Mouse (Mus musculus) 3134 (cell line): Measurements from ENCODE around the gene Olfr1382.
"Not testable (repeated sequence)": the region's sequence is repeated elsewhere in the genome, so short reads cannot be mapped to it uniquely, and the experiment has no call there.

ENCODE experiments used
- DNase-seq: peaks from one replicate; pipeline ENCODE4 v3.0.0-alpha.2; 2011; ENCODE audit warnings: low spot score; ENCODE audit not compliant: insufficient read length; ENCODE audit errors: extremely low read depth

The Olfr1382 gene

DNA sequence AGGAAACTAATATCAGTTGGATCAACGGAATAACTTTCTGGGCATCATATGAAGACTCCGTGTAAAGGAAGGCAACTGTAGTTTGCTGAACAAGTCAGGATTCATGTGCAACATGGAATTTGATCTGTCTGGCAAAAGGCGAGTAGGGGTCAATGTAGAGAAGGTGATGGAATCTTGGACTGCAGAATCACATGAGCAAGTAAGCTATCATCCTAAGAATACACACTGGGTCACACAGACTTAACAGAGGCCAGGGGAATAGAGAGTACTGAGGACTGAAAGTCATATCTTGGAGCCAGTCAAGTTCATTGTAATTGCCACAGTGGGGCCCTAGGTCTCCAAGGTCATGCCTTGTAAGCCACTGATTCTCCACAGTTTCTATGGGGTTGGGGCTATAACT is at the start of gene Olfr1382:
TSS of gene Olfr1382 (plus strand) at position 301 of the 400 bp plus-strand sequence.
- no peak for DNase-seq

DNA sequence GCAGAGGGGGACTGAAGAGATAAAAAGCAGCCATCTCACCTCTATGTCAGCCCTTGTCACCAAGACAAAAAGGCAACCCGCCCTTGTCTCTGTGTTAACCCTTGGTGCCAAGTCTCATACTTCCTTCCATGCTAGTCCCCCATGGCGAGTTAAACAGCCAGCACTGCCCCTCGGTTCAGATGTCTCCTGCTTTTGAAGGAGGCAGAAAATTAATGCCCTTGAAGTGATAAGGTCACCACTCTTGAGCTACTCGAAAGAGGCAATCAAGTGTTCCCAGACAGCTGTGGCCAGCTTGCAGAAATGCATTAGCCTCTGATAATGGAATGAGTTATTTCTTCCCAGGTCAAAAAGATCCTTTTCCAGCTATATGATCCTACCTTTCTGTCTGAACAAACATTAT is 42.1 kb upstream of the Olfr1382 start:
- DNase-seq, result no peak

DNA sequence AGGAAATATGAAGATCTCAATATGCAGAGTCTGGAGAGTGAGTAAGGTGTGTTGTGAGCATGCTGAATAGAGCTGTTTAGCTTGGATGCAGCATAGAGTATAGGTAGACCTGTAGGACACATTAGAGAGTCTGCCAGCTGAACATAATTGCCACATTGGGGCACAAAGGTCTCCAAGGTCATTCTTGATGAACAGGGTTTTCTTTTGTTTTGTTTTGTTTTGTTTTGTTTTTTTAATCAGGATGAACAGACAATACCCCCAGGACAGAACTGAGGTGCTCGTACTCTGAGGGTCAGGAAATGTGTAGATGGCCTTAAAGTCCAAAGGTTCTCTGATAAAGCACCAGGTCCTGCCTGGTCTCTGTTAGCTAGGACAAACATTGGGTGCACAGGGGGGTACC is 39.3 kb upstream of the Olfr1382 start, which contains the start of gene Olfr1385:
TSS of gene Olfr1385 (plus strand) at position 301 of the 400 bp plus-strand sequence.
- not testable (repeated sequence) for DNase-seq

DNA sequence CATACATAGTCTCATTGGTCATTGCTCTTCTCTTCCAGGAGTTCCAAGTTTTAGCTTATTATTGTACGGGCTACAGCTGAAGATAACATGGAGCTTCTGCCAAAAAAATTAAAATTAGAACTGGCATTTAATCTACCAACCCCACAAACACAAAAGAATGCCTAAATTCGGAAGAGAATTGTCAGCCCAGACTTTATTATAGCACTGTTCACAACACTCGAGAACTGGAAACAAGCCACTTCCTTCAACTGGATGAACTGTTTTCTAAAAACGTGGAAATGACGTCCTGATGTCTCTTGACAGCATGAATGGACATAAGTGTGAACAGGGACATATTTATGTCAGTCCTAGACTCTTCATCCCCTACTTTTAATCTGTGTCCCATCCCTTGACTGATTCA is 10.0 kb upstream of the Olfr1382 start:
- no peak for DNase-seq

DNA sequence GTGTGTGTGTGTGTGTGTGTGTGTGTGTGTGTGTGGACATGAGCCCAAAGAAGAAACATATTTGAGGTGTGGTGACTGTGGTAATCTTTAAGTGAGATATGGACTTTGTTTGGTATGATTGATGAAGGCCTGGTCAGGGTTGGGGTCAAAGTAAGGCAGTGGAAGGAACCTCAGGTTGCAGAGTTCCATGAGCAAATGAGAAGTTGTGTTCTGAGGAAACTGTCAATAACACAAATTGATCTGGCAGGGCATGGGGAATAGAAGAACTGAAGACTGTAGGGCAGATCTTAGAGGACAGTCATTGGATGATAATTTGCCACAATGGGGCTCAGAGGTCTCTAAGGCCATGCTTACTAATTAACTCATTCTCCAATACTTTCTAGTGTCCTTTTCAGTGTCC is 8.7 kb upstream of the Olfr1382 start, which contains the start of gene Olfr1383:
TSS of gene Olfr1383 (plus strand) at position 301 of the 400 bp plus-strand sequence.
- DNase-seq, result no peak

DNA sequence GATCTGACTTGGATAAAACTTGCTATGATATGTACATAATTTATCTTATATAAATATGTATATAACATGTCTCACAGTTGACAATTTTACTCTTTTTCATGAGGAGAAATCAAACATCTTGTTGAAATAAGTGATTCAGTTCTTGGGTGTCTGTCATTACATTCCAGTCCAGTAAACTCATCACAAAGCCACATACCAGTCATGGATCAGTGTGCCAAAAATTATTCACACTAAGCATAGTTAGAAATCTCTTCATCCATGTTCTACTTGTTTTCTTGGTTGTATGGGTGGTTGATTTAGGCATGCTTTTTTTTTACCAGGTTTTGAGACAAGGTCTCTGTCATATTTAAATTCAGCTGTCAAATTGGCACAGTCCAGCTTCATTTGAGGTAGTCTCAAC is 4.7 kb downstream of the Olfr1382 start:
- DNase-seq, result peak; percentile 33

DNA sequence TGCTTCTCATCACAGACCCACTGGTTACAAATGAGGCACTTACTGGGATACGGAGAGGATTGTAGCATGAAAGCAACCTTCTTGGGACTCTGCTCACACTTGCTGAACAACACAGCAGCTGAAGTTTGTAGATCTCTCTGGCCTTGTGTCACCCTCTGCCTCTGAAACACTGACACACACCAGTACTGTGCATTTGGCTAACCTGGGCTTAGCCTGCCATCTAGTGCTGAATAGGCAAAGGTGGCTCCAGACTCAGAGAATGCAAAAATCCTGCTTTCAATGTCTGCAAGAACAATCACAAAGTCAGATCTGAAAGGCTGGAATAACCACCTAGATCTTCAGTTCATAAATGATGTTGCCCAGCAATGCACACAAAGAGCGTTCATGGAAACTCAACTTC is 8.6 kb downstream of the Olfr1382 start:
- DNase-seq, result peak; percentile 5

DNA sequence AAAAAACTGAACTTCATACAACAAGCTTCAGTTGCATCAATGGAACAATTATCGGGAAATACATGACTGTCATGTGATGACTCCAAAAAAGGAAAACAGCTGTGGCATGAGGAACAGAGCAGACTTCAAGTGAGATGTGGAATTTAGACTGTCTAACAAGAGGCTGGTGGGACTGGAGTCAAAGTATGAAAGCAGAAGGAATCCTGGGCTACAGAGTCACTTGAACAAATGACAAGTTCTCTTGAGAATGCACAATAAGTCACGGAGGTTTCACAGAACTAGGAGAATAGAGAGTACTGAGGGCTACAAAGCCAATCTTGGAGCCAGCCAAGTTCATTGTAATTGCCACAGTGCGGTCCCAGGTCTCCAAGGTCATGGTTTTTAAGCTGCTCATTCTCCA is 15.1 kb downstream of the Olfr1382 start, which contains the start of gene Olfr1381:
TSS of gene Olfr1381 (plus strand) at position 301 of the 400 bp plus-strand sequence.
- not testable (repeated sequence) for DNase-seq

DNA sequence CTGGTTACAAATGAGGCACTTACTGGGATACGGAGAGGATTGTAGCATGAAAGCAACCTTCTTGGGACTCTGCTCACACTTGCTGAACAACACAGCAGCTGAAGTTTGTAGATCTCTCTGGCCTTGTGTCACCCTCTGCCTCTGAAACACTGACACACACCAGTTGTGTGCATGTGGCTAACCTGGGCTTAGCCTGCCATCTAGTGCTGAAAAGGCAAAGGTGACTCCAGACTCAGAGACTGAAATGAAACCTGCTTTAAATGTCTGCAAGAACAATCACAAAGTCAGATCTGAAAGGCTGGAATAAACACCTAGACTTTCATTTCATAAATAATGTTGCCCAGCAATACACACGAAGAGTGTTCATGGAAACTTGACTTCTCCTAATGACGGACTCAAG is 26.0 kb downstream of the Olfr1382 start:
- DNase-seq, result not testable (repeated sequence)

DNA sequence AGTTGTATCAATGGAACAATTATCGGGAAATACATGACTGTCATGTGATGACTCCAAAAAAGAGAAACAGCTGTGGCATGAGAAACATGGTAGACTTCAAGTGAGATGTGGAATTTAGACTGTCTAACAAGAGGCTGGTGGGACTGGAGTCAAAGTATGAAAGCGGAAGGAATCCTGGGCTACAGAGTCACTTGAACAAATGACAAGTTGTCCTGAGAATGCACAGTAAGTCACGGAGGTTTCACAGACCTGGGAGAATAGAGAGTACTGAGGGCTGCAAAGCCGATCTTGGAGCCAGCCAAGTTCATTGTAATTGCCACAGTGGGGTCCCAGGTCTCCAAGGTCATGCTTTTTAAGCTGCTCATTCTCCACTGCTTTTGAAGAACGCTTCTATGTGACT is 28.5 kb downstream of the Olfr1382 start, which contains the start of gene Olfr1380:
TSS of gene Olfr1380 (plus strand) at position 301 of the 400 bp plus-strand sequence.
- not testable (repeated sequence) for DNase-seq

DNA sequence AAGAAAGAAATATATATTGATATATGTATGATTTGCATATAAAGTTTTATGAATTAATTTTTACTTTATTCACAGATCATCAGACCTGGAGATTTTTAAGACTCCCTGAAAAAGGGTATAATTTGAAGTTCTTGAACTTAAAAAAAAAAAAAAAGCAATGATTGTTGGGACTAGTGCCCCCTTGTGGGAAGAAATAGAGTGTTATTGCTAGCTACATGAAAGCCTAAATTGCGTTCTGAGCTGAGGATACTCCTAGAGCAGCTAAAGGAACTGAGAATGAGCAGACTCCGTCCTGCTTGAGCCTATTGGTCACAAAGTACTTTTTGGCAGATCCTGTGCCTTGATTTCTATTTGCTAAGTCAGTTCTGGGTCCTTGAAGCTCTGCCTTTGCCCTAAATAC is 47.0 kb downstream of the Olfr1382 start:
- not testable (repeated sequence) for DNase-seq

DNA sequence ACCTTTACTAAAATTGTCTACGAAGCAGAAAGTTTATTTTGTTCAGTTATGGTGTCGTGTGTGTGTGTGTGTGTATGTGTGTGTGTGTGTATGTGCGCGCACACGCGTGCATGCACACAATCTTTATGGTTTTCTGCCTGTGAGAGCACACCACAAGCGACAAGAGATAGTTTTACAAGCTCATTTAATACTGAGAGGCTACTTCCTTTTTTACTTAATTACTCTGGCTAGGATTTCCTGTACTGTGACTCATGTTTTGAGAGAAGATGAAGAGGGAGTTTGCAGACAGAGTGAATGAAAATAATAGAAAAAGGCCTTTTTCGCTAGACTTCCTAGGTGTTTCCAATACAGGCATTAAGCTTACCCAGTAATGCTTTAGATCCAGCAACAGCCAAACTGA is 52.4 kb downstream of the Olfr1382 start:
- not testable (repeated sequence) for DNase-seq
